Mouse (Mus musculus) heart, embryonic 12.5 days (tissue): ENCODE data around the gene Lama5. TPM values are rescaled to one million over a fixed set of nuclear protein-coding genes. Genes with fewer than 3 reads are reported as not detected.
A peak's percentile ranks its signal among the peaks of the same experiment; 100 is the strongest.

Source experiments
- ATAC-seq: fragments of 200-750 bp; cut with Nextera tagmentation; 2 replicates; pipeline ENCODE4 v1.8.0; 2017; ENCODE audit warnings: moderate TSS enrichment, moderate library complexity; ENCODE audit not compliant: insufficient number of reproducible peaks, low FRiP score
- H3K27ac ChIP-seq: fragments of 300-500 bp; sonication (generic); 2 replicates; pipeline ENCODE4 v1.5.1; 2016; ENCODE audit warnings: mild to moderate bottlenecking, moderate library complexity; ENCODE audit not compliant: poor library complexity, severe bottlenecking
- H3K27me3 ChIP-seq: fragments of 300-500 bp; sonication (generic); replicated peaks from 2 replicates; pipeline ENCODE4 v1.6.1; 2016; ENCODE audit warnings: mild to moderate bottlenecking, moderate library complexity
- H3K36me3 ChIP-seq: fragments of 300-500 bp; sonication (generic); 2 replicates; pipeline ENCODE4 v1.6.1; 2016; ENCODE audit warnings: mild to moderate bottlenecking, moderate library complexity
- H3K4me1 ChIP-seq: fragments of 300-500 bp; sonication (generic); replicated peaks from 2 replicates; pipeline ENCODE4 v1.6.1; 2016; ENCODE audit warnings: mild to moderate bottlenecking
- H3K4me2 ChIP-seq: fragments of 300-500 bp; sonication (generic); 2 replicates; pipeline ENCODE4 v1.6.1; 2016; ENCODE audit warnings: mild to moderate bottlenecking, moderate library complexity
- H3K4me3 ChIP-seq: fragments of 300-500 bp; sonication (generic); 2 replicates; pipeline ENCODE4 v1.5.1; 2016; ENCODE audit warnings: mild to moderate bottlenecking
- H3K9ac ChIP-seq: fragments of 300-500 bp; sonication (generic); 2 replicates; pipeline ENCODE4 v1.6.1; 2016; ENCODE audit warnings: mild to moderate bottlenecking, moderate library complexity
- H3K9me3 ChIP-seq: fragments of 300-500 bp; sonication (generic); replicated peaks from 2 replicates; pipeline ENCODE4 v1.6.1; 2016; ENCODE audit warnings: mild to moderate bottlenecking, moderate library complexity
- WGBS: fragments of 180-500 bp; shearing (Covaris S2); methylation state at CpG from one replicate; pipeline ENCODE4 v1.1.7; 2016; 5-methylcytosine and 5-hydroxymethylcytosine counted together
- microRNA-seq: library from miRNA; unstranded; fragments of <30 nt; microRNA quantifications from one replicate; pipeline ENCODE4, GENCODE M21; 2017
- polyA plus RNA-seq: library from polyadenylated mRNA; unstranded; fragments of >200 nt; fragmentation: Nextera tagmentation; extraction: Ambion mirVana; gene quantifications from 2 replicates; pipeline ENCODE4 v1.2.1, GENCODE M21; 2016

Gene Lama5
- polyA plus RNA-seq, 1 experiment from 2014 or later = 31.7 TPM

DNA sequence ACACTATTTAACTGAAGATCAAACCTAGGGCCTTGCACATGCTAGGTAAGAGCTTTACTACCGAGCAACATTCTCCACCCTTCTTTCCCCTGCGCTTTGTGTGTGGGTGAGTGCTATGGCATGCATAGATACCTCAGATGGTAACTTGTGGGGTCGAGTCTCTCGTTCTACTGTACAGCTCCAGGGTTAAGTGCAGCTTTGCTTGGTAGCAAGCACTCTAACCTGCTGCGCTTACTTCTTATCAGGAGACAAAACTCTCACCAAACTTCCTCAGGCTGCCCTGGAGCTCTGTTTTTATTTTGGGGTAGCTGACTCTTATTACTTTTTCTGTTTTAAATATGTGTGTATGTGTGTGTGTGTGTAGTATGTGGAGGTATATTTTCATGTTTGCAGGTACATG lies 90.2 kb downstream of the Lama5 start:
- peak overlapping the region; percentile 55 for H3K27ac ChIP-seq
- H3K27me3 ChIP-seq = no peaks in the 10 kb centered on the region
- H3K9me3 ChIP-seq = no peaks in the 10 kb centered on the region
- H3K36me3 ChIP-seq = peaks cover 25% of the 10 kb centered on the region
- 58% methylated on average over 5 of the region's 5 CpGs for WGBS
- peaks cover 20% of the 10 kb centered on the region for H3K4me1 ChIP-seq
- no peak for ATAC-seq
- H3K9ac ChIP-seq = no peak overlapping the region
- H3K4me3 ChIP-seq = no peak overlapping the region
- no peak overlapping the region for H3K4me2 ChIP-seq

DNA sequence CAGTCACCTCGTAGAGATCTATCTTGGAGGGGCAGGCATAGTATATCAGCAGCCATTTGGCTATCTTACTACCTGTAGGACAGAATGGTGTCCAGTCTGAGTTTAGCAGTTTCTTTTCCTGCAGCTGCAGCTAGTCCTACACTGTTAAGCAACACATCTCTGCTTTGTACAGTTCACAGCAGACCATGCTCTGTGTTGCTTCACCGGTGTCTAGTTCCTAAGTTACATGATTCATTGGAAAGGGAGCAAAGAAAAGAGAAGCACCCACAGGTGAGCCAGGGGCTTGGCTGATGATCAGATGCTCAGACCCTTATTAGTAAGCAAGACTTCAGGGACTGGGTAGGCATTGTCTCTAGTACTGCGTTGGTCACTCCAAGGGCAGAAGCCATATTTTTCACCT lies 91.7 kb downstream of the Lama5 start:
- WGBS = 71% methylated on average over 3 of the region's 3 CpGs
- H3K27me3 ChIP-seq = no peaks in the 10 kb centered on the region
- H3K9me3 ChIP-seq = no peaks in the 10 kb centered on the region
- H3K4me1 ChIP-seq = peaks cover 20% of the 10 kb centered on the region
- H3K4me3 ChIP-seq = no peak overlapping the region
- peak overlapping the region; percentile 75 for H3K27ac ChIP-seq
- no peak overlapping the region for H3K9ac ChIP-seq
- no peak for ATAC-seq
- H3K36me3 ChIP-seq = peaks cover 14% of the 10 kb centered on the region
- no peak overlapping the region for H3K4me2 ChIP-seq

DNA sequence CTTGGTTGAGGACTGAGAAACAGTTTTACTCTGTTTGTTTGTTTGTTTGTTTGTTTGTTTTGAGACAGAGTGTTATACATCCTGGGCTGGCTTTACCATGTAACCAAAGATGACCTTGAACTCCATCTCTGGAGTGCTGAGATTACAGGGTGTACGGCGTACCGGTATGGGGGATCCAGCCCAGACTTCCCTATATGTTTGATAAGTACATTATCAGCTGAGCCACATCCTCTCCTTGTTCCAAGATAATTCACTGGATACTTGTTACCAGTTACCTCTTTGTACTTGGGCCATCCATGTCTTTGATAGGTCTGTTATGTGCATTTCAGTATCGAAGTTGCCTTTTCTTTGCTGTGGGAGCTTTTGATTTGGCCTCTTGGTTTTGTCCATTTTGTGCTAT lies 92.4 kb downstream of the Lama5 start:
- ATAC-seq = no peak
- 57% methylated on average over 4 of the region's 4 CpGs for WGBS
- Histone ChIP-seq H3K9ac (no peak overlapping the region), H3K4me1 (peaks cover 21% of the 10 kb centered on the region), H3K4me3 (no peak overlapping the region), H3K36me3 (peaks cover 7% of the 10 kb centered on the region), H3K9me3 (no peaks in the 10 kb centered on the region), H3K27me3 (no peaks in the 10 kb centered on the region), H3K27ac (peak overlapping the region; percentile 75; the same call in 1 of the 2 replicates), H3K4me2 (no peak overlapping the region)

GRCm38 (mm10) chr2:180127675-180128074 lies 98.0 kb downstream of the Lama5 start:
- peaks cover 9% of the 10 kb centered on the region; the same call in 1 of the 2 replicates for H3K36me3 ChIP-seq

More at GRCm38 (mm10) chr2:180127675-180128074, 98.0 kb downstream of the Lama5 start:
- WGBS = 53% methylated on average over 1 of the region's 1 CpGs
- Histone ChIP-seq H3K27me3 (no peaks in the 10 kb centered on the region), H3K27ac (no peak overlapping the region), H3K4me3 (no peak overlapping the region), H3K4me2 (no peak overlapping the region), H3K9me3 (no peaks in the 10 kb centered on the region), H3K9ac (no peak overlapping the region), H3K4me1 (peaks cover 31% of the 10 kb centered on the region)
- no peak for ATAC-seq

Small RNA genes within 50 kb of the gene (microRNA-seq; reads per million reads assigned to microRNA genes)
- gene Mir3091 (not detected), gene Mir7005 (not detected)

Other genes starting within 250 kb of the Lama5 start
- 2.4 and 2.7 TPM in 2 replicates for gene Taf4, start 249.2 kb downstream of the Lama5 start, polyA plus RNA-seq
- gene Lsm14b, start 200.9 kb downstream of the Lama5 start, polyA plus RNA-seq = 4.8 and 6.9 TPM in 2 replicates
- gene Psma7, start 183.4 kb downstream of the Lama5 start, polyA plus RNA-seq = 444 and 452 TPM in 2 replicates
- 4.2 and 4.3 TPM in 2 replicates for gene Ss18l1, start 183.3 kb downstream of the Lama5 start, polyA plus RNA-seq
- 23.7 and 24.4 TPM in 2 replicates for gene Mtg2, start 155.3 kb downstream of the Lama5 start, polyA plus RNA-seq
- gene Hrh3, start 121.4 kb downstream of the Lama5 start, polyA plus RNA-seq = not detected in 2 replicates
- gene Osbpl2, start 106.6 kb downstream of the Lama5 start, polyA plus RNA-seq = 37.2 and 37.5 TPM in 2 replicates
- gene Adrm1, start 54.4 kb downstream of the Lama5 start, polyA plus RNA-seq = 150 and 154 TPM in 2 replicates
- 336 and 349 TPM in 2 replicates for gene Rps21, start 31.5 kb upstream of the Lama5 start, polyA plus RNA-seq
- gene Cables2, start 47.6 kb upstream of the Lama5 start, polyA plus RNA-seq = 15.8 and 16.2 TPM in 2 replicates
- not detected in 2 replicates for gene Rbbp8nl, start 64.0 kb upstream of the Lama5 start, polyA plus RNA-seq
- gene Gata5, start 108.8 kb upstream of the Lama5 start, polyA plus RNA-seq = 24.7 and 28.4 TPM in 2 replicates
- 0.51 and 0.67 TPM in 2 replicates for gene Slco4a1, start 230.4 kb upstream of the Lama5 start, polyA plus RNA-seq